ENCODE assay signal across 16 mouse cellular contexts in genomic region chr4:141895772-141896171, GRCm38 (mm10). TPM values are rescaled to one million over a fixed set of nuclear protein-coding genes. Genes with fewer than 3 reads are reported as not detected.
DNase-seq lines count a peak whose midpoint lies in the region; ATAC-seq and TF ChIP-seq lines count a peak whose summit lies in the region.
"Had no signal": no experiment of that assay in that cellular context is flagged by ENCODE, and none has a peak within 500 bp of the region (broad histone marks: within the 10 kb centered on the region; RNA-seq: fewer than 3 reads in every experiment).

No protein-coding gene starts in this region.

- peaks cover 54% of the 10 kb centered on the region for H3K4me1 ChIP-seq in hindbrain, embryonic 10.5 days (replicated peaks)
- peaks cover 9% of the 10 kb centered on the region for H3K4me1 ChIP-seq in hindbrain, embryonic 16.5 days (ENCODE audit: control insufficient read depth, insufficient read depth, low read depth, low read length)
- H3K4me1 ChIP-seq in lung, embryonic 14.5 days (ENCODE audit: insufficient read depth): peaks cover 22% of the 10 kb centered on the region
- H3K4me1 ChIP-seq in forebrain, embryonic 13.5 days: peaks cover 43% of the 10 kb centered on the region

- no peak for TF ChIP-seq CTCF in lung, embryonic 14.5 days (IDR thresholded peaks at IDR 0.05; ENCODE audit: low read depth)

- WGBS in hindbrain, embryonic 10.5 days: 85% methylated on average over 12 of the region's 12 CpGs
- 78% methylated on average over 12 of the region's 12 CpGs for WGBS in hindbrain, embryonic 16.5 days
- 35% methylated on average over 12 of the region's 12 CpGs for WGBS in lung, embryonic 14.5 days
- WGBS in forebrain, embryonic 13.5 days: 90% methylated on average over 12 of the region's 12 CpGs

- peak overlapping the region; percentile 56; the same call in 1 of the 2 replicates for H3K27ac ChIP-seq in hindbrain, embryonic 10.5 days
- no peak overlapping the region for H3K27ac ChIP-seq in hindbrain, embryonic 16.5 days (ENCODE audit: low read depth, low read length)
- H3K27ac ChIP-seq in lung, embryonic 14.5 days (ENCODE audit: low read depth): no peak overlapping the region; the same call in 1 of the 2 replicates
- no peak overlapping the region for H3K27ac ChIP-seq in forebrain, embryonic 13.5 days
- H3K27ac ChIP-seq: liver, embryonic 13.5 days; midbrain, embryonic 15.5 days; neural tube, embryonic 12.5 days had no signal

- no peaks in the 10 kb centered on the region for H3K27me3 ChIP-seq in hindbrain, embryonic 10.5 days (ENCODE audit: insufficient read depth, poor library complexity, severe bottlenecking)
- H3K27me3 ChIP-seq in hindbrain, embryonic 16.5 days (replicated peaks; ENCODE audit: control insufficient read depth, insufficient read depth, low read length): no peaks in the 10 kb centered on the region
- H3K27me3 ChIP-seq in lung, embryonic 14.5 days (ENCODE audit: insufficient read depth, low read length): no peaks in the 10 kb centered on the region
- no peaks in the 10 kb centered on the region for H3K27me3 ChIP-seq in forebrain, embryonic 13.5 days
- H3K27me3 ChIP-seq: CH12.LX; midbrain, embryonic 15.5 days; neural tube, embryonic 12.5 days; Patski had no signal

- no peaks in the 10 kb centered on the region for H3K36me3 ChIP-seq in hindbrain, embryonic 10.5 days
- H3K36me3 ChIP-seq in hindbrain, embryonic 16.5 days (ENCODE audit: control insufficient read depth, insufficient read depth, low read length): no peaks in the 10 kb centered on the region
- H3K36me3 ChIP-seq in lung, embryonic 14.5 days (ENCODE audit: insufficient read depth): no peaks in the 10 kb centered on the region
- H3K36me3 ChIP-seq in forebrain, embryonic 13.5 days (ENCODE audit: poor library complexity, severe bottlenecking): no peaks in the 10 kb centered on the region
- H3K36me3 ChIP-seq: liver, embryonic 13.5 days; midbrain, embryonic 15.5 days; neural tube, embryonic 12.5 days had no signal

- H3K4me2 ChIP-seq in hindbrain, embryonic 16.5 days (ENCODE audit: low read length): no peak overlapping the region
- H3K4me2 ChIP-seq in lung, embryonic 14.5 days: peak overlapping the region; percentile 20; the same call in 1 of the 2 replicates
- H3K4me2 ChIP-seq in forebrain, embryonic 13.5 days: no peak overlapping the region
- H3K4me2 ChIP-seq: liver, embryonic 13.5 days; midbrain, embryonic 15.5 days; neural tube, embryonic 12.5 days had no signal

- no peaks in the 10 kb centered on the region for H3K9me3 ChIP-seq in hindbrain, embryonic 10.5 days
- no peaks in the 10 kb centered on the region for H3K9me3 ChIP-seq in hindbrain, embryonic 16.5 days (ENCODE audit: control insufficient read depth, low read length)
- H3K9me3 ChIP-seq in lung, embryonic 14.5 days (ENCODE audit: low read depth, low read length): no peaks in the 10 kb centered on the region
- no peaks in the 10 kb centered on the region for H3K9me3 ChIP-seq in forebrain, embryonic 13.5 days (replicated peaks)
- H3K9me3 ChIP-seq: liver, embryonic 13.5 days; midbrain, embryonic 15.5 days; neural tube, embryonic 12.5 days had no signal

- no peak overlapping the region for H3K9ac ChIP-seq in hindbrain, embryonic 16.5 days (ENCODE audit: low read depth, low read length)
- H3K9ac ChIP-seq in lung, embryonic 14.5 days: no peak overlapping the region
- no peak overlapping the region for H3K9ac ChIP-seq in forebrain, embryonic 13.5 days
- H3K9ac ChIP-seq: liver, embryonic 13.5 days; midbrain, embryonic 15.5 days; neural tube, embryonic 12.5 days had no signal

- no peak for DNase-seq in hindbrain, embryonic 10.5 days (ENCODE audit: low spot score)
- DNase-seq in lung, embryonic 14.5 days: peak; percentile 69
- no peak for DNase-seq in lung, adult 18-20 months
- DNase-seq in c-Kit-positive CD71-negative TER-119-negative erythroid progenitor cells, embryonic 14.5 days (ENCODE audit: low read depth): peak; percentile 46
- DNase-seq in lung, postnatal 14 days: peak; percentile 33
- no peak for DNase-seq in cerebellum, adult 8-10 months
- DNase-seq: cerebellum, postnatal 36 days; liver, embryonic 13.5 days; retina, postnatal 1 day had no signal

- H3K4me3 ChIP-seq in hindbrain, embryonic 10.5 days: no peak overlapping the region
- no peak overlapping the region for H3K4me3 ChIP-seq in hindbrain, embryonic 16.5 days (ENCODE audit: low read length)
- H3K4me3 ChIP-seq in lung, embryonic 14.5 days (ENCODE audit: low read depth, low read length): no peak overlapping the region
- H3K4me3 ChIP-seq in forebrain, embryonic 13.5 days: no peak overlapping the region
- H3K4me3 ChIP-seq: liver, embryonic 13.5 days; midbrain, embryonic 15.5 days; neural tube, embryonic 12.5 days had no signal

- ATAC-seq in hindbrain, embryonic 16.5 days: no peak
- no peak for ATAC-seq in lung, embryonic 14.5 days (ENCODE audit: insufficient read depth)
- no peak for ATAC-seq in forebrain, embryonic 13.5 days
- ATAC-seq: midbrain, embryonic 15.5 days; Patski had no signal

RNA-seq across cellular contexts. Expression of gene Efhd2, which starts 21.1 kb away (rescaled TPM):
- 51.4 and 61.3 TPM in 2 replicates for polyA plus RNA-seq in hindbrain, embryonic 10.5 days (2016; fragmentation: Nextera tagmentation; extraction: Ambion mirVana)
- 77.6 and 78.6 TPM in 2 replicates for polyA plus RNA-seq in hindbrain, embryonic 16.5 days (2015; fragmentation: Nextera tagmentation; extraction: Ambion mirVana)
- 56.5 and 64.6 TPM in 2 replicates for polyA plus RNA-seq in lung, embryonic 14.5 days (2014; fragmentation: Nextera tagmentation; extraction: Ambion mirVana)
- polyA plus RNA-seq in forebrain, embryonic 13.5 days (2015; fragmentation: Nextera tagmentation; extraction: Ambion mirVana): 85.2 and 86.3 TPM in 2 replicates

RNA-seq across cellular contexts. Expression of gene Ctrc, which starts 49.6 kb away (rescaled TPM):
- not detected in 2 replicates for polyA plus RNA-seq in hindbrain, embryonic 10.5 days (2016; fragmentation: Nextera tagmentation; extraction: Ambion mirVana)
- polyA plus RNA-seq in hindbrain, embryonic 16.5 days (2015; fragmentation: Nextera tagmentation; extraction: Ambion mirVana): not detected in 2 replicates
- not detected in 2 replicates for polyA plus RNA-seq in lung, embryonic 14.5 days (2014; fragmentation: Nextera tagmentation; extraction: Ambion mirVana)
- polyA plus RNA-seq in forebrain, embryonic 13.5 days (2015; fragmentation: Nextera tagmentation; extraction: Ambion mirVana): not detected in 2 replicates
- polyA plus RNA-seq: heart, postnatal 0 days; liver, embryonic 13.5 days; midbrain, embryonic 15.5 days; neural tube, embryonic 12.5 days; Patski had no signal

Comparison
In these comparisons a context has a peak if more than half of its experiments do, and no peak if none do; other contexts are left out.
1. DNase-seq: peak in lung, embryonic 14.5 days (single experiment), c-Kit-positive CD71-negative TER-119-negative erythroid progenitor cells, embryonic 14.5 days (single experiment) and lung, postnatal 14 days (single experiment); none in hindbrain, embryonic 10.5 days (single experiment), lung, adult 18-20 months (0 of 2) and cerebellum, adult 8-10 months (single experiment).